Mouse (Mus musculus): ENCODE results near the gene Slc25a23.

The Slc25a23 gene

DNA sequence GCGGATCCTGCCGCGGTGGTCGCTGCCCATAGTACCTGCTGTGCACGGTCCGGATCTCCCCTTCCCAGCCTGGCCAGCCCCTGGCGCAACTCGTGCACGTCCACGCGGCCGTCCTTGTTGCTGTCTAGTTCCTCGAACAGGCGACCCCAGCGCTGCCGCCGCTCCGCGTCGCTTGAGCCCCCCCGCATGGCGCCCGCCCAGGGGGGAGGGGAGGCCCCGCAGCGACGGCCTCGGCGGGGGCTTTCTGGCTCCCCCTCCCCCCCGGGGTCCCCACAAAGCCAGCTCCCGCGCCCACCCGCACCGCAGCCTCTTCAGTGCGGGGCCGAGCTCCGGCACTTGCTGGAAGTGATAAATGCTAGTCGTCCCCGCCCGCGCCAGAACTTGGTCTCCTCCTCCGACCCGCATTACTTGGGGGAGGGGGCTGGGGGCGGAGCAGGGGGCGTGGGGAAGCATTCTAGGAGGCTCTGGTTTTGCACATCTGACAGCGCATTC, at the start of gene Slc25a23:
Gene Slc25a23, minus strand, starts transcription at position 378 of the 492 bp plus-strand sequence.
- peak; percentile 32 to 41 for DNase-seq (ENCODE audit: low read depth in 2 of 2, low spot score in 2 of 2)

DNA sequence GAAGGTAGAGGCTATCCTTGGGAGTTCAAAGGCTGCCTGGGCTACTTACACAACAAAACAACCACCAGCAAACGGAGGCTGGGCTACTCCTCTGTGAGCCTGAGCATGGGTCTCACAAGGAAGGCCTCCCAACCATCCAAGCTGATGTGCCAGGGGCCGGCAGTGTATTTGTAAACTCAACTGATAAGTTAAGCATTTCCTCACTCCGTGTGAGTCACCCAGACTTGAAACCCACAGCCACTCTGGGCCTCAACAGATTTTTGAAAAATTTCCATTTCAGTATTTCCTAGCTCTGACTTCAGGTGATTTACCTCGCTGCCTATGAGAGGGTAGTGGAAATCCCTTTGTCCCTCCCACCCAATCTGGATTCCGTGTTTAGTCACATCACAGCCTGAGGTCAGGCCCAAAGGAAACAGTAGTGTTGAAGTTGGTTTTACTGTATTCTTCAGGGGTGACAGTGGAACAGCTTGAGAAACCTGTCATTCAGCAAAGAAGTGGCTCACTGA, 49.1 kb upstream of the Slc25a23 start:
- DNase-seq (ENCODE audit: low read depth in 2 of 2, low spot score in 2 of 2), result no peak

DNA sequence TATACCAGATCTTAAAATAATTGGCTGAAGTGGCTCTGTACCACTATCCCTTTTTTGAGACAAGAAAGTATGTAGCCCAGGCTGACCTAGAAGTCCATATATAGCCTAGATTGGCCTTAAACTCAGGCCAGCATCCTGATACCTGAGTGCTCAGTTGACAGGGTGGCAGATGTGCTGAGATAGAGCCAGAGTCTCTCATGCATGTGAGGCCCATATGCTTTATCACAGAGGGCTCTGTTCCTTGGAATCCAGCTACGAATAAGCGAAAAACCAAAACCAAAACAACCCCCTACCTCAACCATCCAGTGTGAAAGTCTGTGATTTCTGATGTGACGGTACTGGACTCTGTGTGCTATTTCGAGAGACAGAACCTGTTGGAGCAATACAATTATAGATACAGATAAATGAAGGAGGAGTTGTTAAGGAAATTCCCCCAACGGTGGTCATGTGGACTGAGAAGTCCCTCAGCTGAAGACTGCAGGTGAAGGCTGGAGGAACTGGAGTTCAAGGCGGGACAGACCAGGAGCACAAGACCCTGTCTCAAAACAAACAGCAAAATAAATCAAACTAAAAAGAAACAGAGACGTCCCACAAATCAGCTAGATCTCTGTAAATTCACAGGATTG, 48.5 kb upstream of the Slc25a23 start:
- DNase-seq (ENCODE audit: low read depth in 2 of 2, low spot score in 2 of 2), result no peak

DNA sequence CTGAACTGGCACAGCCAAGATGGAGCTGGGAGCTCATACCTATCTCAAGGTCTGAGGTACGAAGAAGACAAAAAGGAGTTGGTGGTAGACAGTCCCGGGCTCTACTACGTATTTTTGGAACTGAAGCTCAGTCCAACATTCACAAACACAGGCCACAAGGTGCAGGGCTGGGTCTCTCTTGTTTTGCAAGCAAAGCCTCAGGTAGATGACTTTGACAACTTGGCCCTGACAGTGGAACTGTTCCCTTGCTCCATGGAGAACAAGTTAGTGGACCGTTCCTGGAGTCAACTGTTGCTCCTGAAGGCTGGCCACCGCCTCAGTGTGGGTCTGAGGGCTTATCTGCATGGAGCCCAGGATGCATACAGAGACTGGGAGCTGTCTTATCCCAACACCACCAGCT, 47.4 kb upstream of the Slc25a23 start:
- no peak for DNase-seq (ENCODE audit: low read depth in 2 of 2, low spot score in 2 of 2)

DNA sequence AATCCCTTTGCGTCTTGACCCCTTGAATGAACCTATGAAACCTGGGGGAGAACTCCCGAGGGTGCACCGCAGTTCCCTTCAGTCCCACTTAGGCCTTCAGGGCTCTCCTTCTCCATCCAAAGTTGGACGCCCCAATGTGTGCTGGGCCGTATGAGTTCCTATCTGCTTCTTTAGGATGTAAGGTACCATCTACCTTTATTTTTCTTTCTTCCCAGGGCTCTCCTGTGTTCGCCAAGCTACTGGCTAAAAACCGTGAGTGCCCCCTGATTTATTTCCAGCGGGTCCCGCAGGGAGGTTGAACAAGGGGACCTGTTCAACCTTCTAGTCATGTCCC, 46.3 kb upstream of the Slc25a23 start:
- DNase-seq (ENCODE audit: low read depth in 2 of 2, low spot score in 2 of 2), result no peak

DNA sequence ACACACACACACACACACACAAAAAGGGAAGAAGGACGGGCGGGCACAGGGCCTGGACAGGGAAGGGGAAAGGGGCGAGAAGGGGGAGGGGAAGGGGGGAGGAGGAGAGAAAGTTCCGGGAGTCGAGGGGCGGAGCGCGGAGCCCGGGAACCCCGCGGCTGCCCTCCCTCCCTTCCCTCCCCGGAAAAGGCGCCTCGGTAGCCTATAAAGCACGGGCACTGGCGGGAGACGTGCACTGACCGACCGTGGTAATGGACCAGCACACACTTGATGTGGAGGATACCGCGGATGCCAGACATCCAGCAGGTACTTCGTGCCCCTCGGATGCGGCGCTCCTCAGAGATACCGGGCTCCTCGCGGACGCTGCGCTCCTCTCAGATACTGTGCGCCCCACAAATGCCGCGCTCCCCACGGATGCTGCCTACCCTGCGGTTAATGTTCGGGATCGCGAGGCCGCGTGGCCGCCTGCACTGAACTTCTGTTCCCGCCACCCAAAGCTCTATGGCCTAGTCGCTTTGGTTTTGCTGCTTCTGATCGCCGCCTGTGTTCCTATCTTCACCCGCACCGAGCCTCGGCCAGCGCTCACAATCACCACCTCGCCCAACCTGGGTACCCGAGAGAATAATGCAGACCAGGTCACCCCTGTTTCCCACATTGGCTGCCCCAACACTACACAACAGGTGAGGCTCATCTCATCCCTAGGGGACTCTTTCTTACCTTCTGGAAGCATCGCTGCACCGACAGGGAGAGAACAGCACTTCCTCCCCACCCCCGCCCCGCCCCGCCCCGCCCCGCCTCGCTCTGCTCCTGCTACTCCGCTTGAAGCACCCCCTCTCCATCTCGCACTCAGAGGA, 45.7 kb upstream of the Slc25a23 start, which contains the start of gene Tnfsf9:
Gene Tnfsf9, plus strand, starts transcription at position 145 of the 854 bp plus-strand sequence.
- DNase-seq (ENCODE audit: low read depth in 2 of 2, low spot score in 2 of 2), result peak; percentile 6 to 15

DNA sequence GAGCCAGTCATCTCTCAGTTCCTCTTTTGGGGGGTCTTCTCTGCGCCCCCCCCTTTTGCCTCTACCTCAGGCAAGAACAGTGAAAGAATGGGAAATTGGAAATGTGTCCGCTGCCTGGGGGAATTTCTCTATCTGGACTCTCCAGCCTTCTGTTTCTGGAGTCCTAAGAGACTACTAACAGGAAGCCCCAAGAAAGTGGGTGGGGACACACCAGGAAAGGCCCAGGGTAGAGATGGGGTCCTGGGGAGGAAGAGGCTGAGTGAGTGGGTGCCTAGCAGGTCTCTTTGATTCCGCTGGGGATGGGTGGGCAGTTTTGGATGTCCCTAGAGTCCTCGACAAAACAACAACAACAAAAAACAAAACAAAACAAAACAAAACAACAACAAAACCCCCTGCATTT, 44.8 kb upstream of the Slc25a23 start:
- DNase-seq (ENCODE audit: low read depth in 2 of 2, low spot score in 2 of 2), result no peak

DNA sequence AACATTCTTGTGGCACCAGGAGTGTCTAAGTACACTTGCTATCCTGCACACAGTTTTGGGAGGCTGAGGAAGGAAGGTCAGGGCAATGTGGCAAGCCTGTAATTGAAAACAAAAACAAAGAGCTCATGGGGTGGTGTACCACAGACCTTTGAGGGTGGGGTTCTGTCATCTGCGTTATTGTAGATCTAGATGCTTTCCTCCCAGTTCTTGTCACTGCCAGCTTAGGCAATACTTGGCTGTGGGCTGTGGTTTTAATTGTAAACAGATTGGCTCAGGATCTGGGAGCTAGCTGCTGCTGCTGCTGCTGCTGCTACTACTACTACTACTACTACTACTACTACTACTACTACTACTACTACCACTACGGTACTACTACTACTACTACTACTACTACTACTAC, 42.6 kb upstream of the Slc25a23 start:
- no peak for DNase-seq (ENCODE audit: low read depth in 2 of 2, low spot score in 2 of 2)

DNA sequence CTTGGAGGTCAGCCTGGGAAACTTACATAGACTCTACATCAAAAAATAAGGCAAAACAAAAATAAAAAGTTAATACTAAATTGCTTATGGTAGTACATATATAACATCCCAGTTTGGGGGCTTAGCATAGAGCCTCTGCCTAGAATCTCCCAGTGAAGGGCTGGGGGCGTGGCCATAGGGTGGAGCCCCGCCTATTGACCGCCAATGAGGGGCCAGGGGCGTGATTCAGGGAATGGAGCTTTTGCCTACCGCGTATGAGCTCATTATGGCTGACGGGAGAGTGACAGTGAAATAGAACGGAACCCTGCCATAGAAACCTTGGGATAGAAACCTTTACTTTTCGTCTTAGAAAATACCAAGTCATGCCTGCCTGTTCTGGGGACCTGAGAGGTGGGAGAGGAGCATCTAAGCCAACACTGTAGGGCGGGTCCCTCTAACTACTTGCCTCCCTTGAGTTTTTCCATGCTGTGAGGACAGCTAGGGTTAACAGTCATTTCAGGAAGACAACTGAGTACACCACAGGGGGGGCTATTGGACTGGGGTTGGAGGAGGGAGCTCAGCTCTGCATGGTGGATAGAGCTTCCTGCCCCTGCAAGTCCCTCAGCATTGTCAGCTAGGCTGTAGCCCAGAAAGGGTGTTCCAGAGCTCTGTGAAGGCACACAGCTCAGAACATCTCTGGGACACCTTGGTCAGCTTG, 40.1 kb upstream of the Slc25a23 start:
- DNase-seq (ENCODE audit: low read depth in 2 of 2, low spot score in 2 of 2), result no peak

DNA sequence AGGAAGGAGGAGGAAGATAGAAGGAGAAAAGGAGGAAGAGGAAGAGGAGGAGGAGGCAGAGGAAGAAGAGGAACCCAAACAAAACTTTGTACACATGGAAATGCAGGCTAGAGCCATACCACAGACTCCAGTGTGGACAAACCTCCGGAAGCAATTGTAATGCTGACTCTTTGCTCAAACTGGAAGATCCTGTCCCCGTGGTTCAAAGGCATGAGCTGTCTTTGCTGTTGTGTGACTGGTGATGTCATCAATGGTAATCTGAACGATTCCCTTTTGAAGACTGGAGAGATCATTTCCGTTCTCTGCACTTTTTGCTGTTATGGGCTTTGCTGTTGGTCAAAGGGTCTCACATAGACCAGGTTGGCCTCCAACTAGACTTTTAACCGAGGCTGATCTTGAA, 38.7 kb upstream of the Slc25a23 start:
- no peak for DNase-seq (ENCODE audit: low read depth in 2 of 2, low spot score in 2 of 2)

DNA sequence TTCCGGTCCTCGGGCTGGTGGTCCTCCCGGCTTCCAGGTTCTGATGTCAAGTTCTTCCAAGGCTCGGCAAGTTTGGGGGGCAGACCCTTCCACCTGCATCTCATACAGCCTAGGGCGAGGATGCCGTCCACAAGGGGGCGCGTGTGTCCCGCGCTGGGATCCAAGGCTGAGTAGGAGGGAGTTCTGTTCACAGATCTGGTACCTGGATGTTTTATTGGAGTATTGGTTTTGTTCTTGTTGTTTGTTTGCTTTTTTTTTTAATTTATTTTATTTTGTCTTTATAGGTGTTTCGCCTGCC, 36.9 kb upstream of the Slc25a23 start:
- DNase-seq (ENCODE audit: low read depth in 2 of 2, low spot score in 2 of 2), result peak; percentile 83 to 88

DNA sequence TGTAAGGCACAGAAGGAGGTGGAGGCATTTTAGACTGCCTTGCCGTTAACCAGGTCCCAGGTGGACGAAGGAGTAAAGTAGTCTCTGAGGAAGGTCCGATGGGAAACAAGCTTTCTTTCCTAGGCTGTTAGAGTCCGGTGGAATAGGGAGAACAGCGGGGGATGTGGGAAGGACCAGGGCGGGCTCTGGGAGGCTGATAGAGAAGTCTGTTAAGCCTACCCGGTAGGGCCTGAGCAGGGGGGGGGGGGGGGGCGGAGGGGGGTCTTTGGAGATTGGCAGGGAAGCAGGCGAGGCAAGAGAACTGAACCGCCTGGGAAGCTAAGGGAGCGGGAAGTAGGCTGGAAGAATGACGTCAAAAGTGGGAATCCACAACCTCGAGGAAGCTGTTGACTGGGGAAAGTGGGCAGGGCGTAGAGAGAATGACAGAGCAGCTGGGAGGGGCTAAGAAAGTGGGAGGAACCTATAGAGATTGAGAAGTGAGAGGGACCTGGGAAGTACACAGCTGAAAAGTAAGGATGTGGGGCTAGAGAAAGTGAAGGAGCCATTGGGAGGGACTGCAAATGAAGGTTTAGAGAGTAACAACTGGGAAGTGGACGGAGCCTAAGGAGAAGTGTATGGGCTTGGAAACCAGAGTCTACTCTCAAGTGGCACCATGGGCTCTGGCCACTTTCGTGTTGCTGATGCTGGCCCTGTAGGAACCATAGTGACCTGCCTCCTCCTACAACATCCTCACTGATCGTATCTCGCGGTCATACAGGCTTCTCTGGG, 36.4 kb upstream of the Slc25a23 start:
- peak in 1 of 2 experiments; percentile 20 for DNase-seq (ENCODE audit: low read depth in 2 of 2, low spot score in 2 of 2)

DNA sequence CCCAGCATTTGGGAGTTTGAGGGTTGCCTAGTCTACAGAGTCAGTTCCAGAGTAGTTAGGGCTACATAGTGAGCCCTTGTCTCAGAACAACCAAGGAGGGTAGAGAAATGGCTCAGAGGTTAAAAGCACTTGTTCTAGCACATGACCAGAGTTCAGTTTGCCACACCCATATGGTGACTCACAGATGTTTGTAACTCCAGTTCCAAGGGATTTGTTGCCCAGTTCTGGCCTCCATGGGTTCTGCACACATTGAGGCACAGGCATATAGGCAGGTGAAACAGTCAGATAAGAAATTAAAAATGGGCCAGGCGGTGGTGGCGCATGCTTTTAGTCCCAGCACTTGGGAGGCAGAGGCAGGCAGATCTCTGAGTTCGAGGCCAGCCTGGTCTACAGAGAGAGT, 34.6 kb upstream of the Slc25a23 start:
- DNase-seq (ENCODE audit: low read depth in 2 of 2, low spot score in 2 of 2), result no peak

DNA sequence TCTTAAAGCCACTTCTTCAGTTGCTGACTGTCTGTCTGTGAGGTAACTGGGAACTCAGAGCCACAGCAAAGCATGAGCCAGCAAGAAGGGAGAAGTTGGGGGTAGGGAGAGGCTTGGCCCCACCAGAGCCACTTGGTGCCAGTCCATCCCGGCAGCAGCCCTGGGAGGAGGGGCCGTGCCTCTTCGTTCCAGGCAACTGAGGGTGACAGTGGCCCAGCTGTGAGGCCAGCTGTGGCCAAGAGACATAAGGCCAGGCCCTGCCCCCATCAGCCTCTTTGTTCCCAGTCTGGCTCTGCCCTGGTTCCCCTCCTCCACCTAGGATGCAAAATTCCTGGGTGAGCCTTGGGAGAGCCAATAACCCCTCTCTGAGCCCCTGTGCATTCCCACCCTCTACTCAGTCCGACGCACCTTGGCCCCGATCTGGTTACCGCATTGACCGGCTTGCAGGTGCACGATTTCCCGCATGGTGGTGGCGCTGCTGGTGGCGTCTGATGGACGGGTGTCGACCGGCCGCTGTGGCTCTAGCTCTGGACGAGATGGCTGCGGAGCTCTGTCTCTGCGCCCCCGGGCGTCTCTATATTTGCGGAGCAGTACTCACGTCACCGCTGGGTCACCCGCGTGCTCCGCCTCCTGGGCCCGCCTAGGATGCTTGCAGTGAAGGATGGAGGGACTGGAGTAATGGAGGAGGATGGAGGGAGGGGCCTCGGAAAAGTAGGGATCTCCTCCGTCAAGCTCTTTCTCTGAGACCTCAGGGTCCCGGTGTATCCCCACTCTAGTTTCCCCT, 27.6 kb upstream of the Slc25a23 start, which contains the start of gene Tubb4a:
Gene Tubb4a, minus strand, starts transcription at position 734 of the 784 bp plus-strand sequence.
- DNase-seq (ENCODE audit: low read depth in 2 of 2, low spot score in 2 of 2), result no peak

DNA sequence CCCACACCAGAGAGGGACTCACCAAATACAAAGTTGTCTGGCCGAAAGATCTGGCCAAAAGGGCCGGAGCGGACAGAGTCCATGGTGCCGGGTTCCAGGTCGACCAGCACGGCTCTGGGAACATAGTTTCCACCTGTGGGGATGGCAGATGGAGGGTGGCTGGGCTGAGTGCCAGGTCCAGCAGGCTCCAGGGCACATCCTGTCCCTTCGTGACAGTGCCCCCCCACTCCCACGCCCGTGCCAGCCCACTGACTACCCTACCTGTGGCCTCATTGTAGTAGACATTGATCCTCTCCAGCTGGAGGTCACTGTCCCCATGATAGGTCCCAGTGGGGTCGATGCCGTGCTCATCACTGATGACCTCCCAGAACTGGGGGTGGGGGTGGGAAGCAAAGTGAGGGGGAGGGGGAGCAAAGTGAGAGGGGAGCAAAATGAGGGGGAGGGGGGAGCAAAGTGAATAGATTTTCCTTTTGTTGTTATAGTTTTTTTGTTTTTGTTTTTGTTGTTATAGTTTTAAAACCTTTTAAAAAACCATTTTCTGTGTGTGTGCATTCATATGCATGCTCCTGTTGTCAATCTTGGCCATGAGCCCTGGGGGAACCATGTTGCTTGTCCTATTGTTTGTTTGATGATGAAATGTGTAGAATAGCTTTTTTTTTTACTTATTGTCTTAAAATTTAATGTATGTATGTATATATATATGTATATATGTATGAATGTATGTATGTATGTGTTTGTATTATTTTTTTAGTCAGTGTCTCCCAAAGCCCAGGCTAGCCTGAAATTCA, 26.5 kb upstream of the Slc25a23 start:
- DNase-seq (ENCODE audit: low read depth in 2 of 2, low spot score in 2 of 2), result no peak

DNA sequence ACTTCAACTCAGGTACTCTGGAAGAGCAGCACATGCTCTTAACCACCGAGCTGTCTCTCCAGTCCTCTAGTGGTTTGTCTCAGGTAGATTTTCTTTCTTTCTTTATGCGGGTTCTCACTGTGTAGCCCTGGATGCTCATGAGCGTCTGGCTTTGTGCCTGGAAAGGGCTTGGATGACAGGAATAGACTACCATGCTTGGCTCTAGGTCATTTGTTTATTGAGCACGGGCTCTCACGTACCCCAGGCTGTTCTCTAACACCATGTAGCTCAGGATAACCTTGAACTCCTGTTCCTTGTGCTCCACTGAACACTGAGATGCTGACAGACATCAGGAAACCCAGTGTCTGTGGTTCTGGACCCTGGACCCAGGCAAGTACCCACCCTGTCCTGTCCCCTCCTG, 22.8 kb upstream of the Slc25a23 start:
- no peak for DNase-seq (ENCODE audit: low read depth in 2 of 2, low spot score in 2 of 2)

DNA sequence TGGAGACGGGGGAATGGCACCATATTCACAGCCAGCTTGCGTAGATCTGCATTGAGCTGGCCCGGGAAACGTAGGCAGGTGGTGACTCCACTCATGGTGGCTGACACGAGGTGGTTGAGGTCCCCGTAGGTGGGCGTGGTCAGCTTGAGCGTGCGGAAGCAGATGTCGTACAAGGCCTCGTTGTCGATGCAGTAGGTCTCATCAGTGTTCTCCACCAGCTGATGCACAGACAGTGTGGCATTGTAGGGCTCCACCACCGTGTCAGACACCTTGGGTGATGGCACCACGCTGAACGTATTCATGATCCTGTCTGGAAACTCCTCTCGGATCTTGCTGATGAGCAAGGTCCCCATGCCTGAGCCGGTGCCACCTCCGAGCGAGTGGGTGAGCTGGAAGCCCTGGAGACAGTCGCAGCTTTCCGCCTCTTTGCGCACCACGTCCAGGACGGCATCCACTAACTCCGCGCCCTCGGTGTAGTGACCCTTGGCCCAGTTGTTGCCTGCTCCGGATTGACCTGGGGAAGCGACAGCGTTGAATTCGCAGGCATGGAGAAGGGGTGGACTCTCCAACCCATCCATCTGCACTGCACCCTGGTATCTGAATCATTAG, 21.7 kb upstream of the Slc25a23 start:
- no peak for DNase-seq (ENCODE audit: low read depth in 2 of 2, low spot score in 2 of 2)

DNA sequence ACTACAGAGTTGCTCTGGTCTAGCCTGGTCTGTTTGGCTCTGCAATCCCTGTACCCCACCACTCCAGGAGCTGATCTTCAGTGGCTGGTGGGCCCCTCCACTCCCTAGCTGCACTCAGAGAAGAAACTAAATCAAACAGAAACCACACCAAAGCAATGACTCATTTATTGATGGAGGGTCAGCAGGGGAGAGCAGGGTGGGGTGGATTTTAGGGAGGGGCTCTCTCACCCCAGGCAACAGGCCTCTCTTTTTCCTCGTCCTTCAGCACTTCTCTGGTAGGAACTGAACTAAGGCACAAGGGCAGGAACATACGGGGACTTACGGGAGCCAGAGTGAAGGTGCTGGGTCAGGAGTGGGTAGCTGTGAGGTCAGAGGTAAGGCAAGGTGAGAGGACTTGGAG, 20.3 kb upstream of the Slc25a23 start:
- DNase-seq (ENCODE audit: low read depth in 2 of 2, low spot score in 2 of 2), result no peak

DNA sequence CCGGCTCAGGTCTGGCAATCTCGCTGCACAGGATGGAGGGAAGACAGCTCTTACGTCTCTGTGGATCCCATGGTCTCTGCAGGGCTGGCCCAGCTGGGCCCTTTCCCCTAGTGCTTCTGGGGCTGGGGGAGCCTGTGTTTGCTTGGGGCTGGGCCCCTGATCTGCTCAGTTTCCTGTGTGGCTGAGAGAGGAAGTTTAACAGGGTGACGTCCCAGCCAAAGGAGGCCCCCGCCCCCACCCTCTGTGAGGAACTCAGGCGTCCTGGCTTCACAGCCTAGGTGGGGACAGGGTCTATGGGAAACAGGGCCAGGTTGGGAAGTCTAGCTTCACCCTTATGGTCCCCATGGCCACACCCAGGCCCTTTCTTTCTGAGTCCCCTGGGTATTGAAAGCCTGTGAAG, 18.7 kb upstream of the Slc25a23 start, which contains the start of gene Dennd1c:
Gene Dennd1c, minus strand, starts transcription at position 179 of the 400 bp plus-strand sequence.
- DNase-seq (ENCODE audit: low read depth in 2 of 2, low spot score in 2 of 2), result peak; percentile 49 to 65
